Mouse (Mus musculus) cerebellum, adult 2 months (tissue): ENCODE data around the gene Rcl1. TPM values are rescaled to one million over a fixed set of nuclear protein-coding genes. Genes with fewer than 3 reads are reported as not detected.
A peak's percentile ranks its signal among the peaks of the same experiment; 100 is the strongest.

Experiments used
- DNase-seq, 2 experiments: peaks; one replicate each; pipeline ENCODE4 v3.0.0; 2021
- H3K27ac ChIP-seq: fragments of 200-500 bp; 2 replicates; pipeline ENCODE4 v1.5.1; 2012; ENCODE audit warnings: low read length, control low read depth, inconsistent platforms; ENCODE audit not compliant: insufficient read depth
- H3K27me3 ChIP-seq: fragments of 200-500 bp; 2 replicates; pipeline ENCODE4 v1.6.1; 2012; ENCODE audit warnings: inconsistent platforms, mild to moderate bottlenecking, low read length, moderate library complexity; ENCODE audit not compliant: control insufficient read depth, insufficient read depth
- H3K4me1 ChIP-seq: fragments of 200-500 bp; 2 replicates; pipeline ENCODE4 v1.6.1; 2011; ENCODE audit warnings: low read length; ENCODE audit not compliant: control insufficient read depth, insufficient read depth
- H3K4me3 ChIP-seq: fragments of 200-500 bp; replicated peaks from 2 replicates; pipeline ENCODE3; 2011; ENCODE audit warnings: mild to moderate bottlenecking, low read depth, low read length, control low read depth; ENCODE audit not compliant: insufficient read depth
- CTCF ChIP-seq: fragments of 200-500 bp; IDR thresholded peaks from 2 replicates; pipeline ENCODE4 v1.5.1; 2011; ENCODE audit warnings: low read depth, mild to moderate bottlenecking, control low read depth, low read length, moderate library complexity, borderline replicate concordance; ENCODE audit not compliant: insufficient read depth
- POLR2A ChIP-seq: fragments of 200-500 bp; IDR thresholded peaks from 2 replicates; pipeline ENCODE4 v1.6.1; 2011; ENCODE audit warnings: low read length, control low read depth, borderline replicate concordance; ENCODE audit not compliant: insufficient read depth
- WGBS: fragments of 180-500 bp; shearing (Covaris S2); methylation state at CpG from one replicate; pipeline ENCODE4 v1.1.7; 2018; 5-methylcytosine and 5-hydroxymethylcytosine counted together
- polyA plus RNA-seq: library from polyadenylated mRNA; depleted of rRNA; stranded (reverse); fragments of >200 nt; gene quantifications from 2 replicates; pipeline ENCODE4 v1.2.3, GENCODE M21; 2012; rRNA removed

The Rcl1 gene
- 17.5 and 19.6 TPM in 2 replicates for polyA plus RNA-seq

- Histone ChIP-seq H3K27me3 (no peaks in the 10 kb centered on the region), H3K4me1 (no peaks in the 10 kb centered on the region), H3K4me3 (peak within 1 kb of the TSS; percentile 95), H3K27ac (0 out of 2 replicates have a peak within 1 kb of the TSS, but pooled peaks have one; percentile 17)
- peak; percentile 94 to 96 for DNase-seq
- 0% methylated on average over 58 of the region's 58 CpGs for WGBS
- TF ChIP-seq CTCF (no peak), POLR2A (peak; percentile 86; the same call in 1 of the 2 replicates)
Measured at GRCm38 (mm10) chr19:29100874-29101542, at the start of gene Rcl1. Rcl1 (plus strand) TSS chr19:29101375.

DNA sequence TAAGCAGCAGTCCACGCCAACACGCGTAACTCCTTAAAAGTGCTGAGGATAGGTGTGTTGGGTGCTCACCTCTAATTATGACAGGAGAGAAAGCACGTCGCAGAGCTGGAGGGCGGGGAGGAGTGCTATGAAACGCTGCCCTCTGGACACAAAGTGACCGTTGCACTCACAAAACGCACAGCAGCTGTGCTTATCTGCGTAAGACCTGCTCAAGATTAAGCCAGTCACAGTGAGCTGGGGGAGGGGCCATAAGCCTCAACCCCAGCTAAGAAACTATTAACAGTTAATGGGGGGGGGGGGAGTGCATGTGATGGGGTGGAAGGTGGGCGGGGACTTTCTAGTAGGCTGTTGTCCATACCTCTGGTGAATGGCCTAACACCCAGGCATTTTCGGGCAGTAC is 48.4 kb upstream of the Rcl1 start:
- Histone ChIP-seq H3K4me1 (no peaks in the 10 kb centered on the region), H3K27me3 (no peaks in the 10 kb centered on the region), H3K4me3 (no peak overlapping the region), H3K27ac (no peak overlapping the region)
- TF ChIP-seq POLR2A (no peak), CTCF (no peak)
- DNase-seq: no peak
- 90% methylated on average over 12 of the region's 12 CpGs for WGBS

DNA sequence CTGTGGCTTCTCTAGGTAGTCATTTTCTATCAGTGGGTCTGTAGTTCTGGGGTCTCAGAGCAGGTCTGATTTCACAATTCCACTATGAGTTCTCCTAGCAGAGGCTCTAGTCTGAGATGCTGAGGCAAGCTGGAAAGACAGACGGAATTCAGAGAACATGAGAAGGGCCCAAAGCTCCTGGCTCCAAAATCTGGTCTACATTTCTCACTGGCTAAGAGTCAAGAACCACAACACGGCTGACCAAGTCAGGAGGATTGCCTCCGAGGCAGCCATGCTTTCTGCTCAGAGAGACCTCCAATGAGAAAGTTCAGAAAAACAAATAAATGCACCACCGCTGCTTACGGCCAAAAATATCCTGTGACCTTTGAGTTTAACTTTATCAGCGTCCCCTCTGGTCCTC is 46.6 kb upstream of the Rcl1 start:
- WGBS: 75% methylated on average over 6 of the region's 6 CpGs
- Histone ChIP-seq H3K27ac (no peak overlapping the region), H3K4me1 (no peaks in the 10 kb centered on the region), H3K4me3 (no peak overlapping the region), H3K27me3 (no peaks in the 10 kb centered on the region)
- no peak for DNase-seq
- no peak for TF ChIP-seq POLR2A
- no peak for TF ChIP-seq CTCF

- 74% methylated on average over 4 of the region's 4 CpGs for WGBS
- H3K4me3 ChIP-seq: no peak overlapping the region
- no peak overlapping the region for H3K27ac ChIP-seq
- H3K4me1 ChIP-seq: no peaks in the 10 kb centered on the region
- DNase-seq: no peak
- no peak for TF ChIP-seq POLR2A
- no peak for TF ChIP-seq CTCF
- no peaks in the 10 kb centered on the region for H3K27me3 ChIP-seq
Measured at GRCm38 (mm10) chr19:29055469-29055868, 45.7 kb upstream of the Rcl1 start.

- no peak for DNase-seq
Measured at GRCm38 (mm10) chr19:29058741-29059140, 42.4 kb upstream of the Rcl1 start.

DNA sequence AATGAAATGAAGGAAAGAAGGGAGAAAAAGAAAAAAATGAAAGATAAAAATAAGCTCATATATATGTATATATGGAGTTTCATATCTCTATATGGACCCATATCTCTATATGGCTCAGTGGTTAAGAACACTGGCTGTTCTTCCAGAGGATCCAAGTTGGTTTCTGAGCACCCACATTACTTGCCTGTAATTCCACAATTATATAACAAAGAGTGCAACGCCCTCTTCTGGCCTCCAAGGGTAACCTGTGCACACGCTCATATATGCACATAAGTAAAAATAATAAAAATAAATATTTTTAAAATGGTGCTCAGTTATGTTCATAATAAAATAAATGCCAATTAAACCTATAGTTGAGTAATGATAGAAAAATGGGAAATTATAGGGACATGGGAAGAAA is 41.5 kb upstream of the Rcl1 start:
- H3K27ac ChIP-seq: no peak overlapping the region
- H3K4me3 ChIP-seq: no peak overlapping the region
- 80% methylated on average over 2 of the region's 2 CpGs for WGBS
- H3K4me1 ChIP-seq: peaks cover 2% of the 10 kb centered on the region; the same call in 1 of the 2 replicates
- TF ChIP-seq POLR2A (no peak), CTCF (no peak)
- no peak for DNase-seq
- H3K27me3 ChIP-seq: no peaks in the 10 kb centered on the region

More at GRCm38 (mm10) chr19:29058741-29059140, 42.4 kb upstream of the Rcl1 start:
- 85% methylated on average over 5 of the region's 5 CpGs for WGBS
- Histone ChIP-seq H3K27me3 (no peaks in the 10 kb centered on the region), H3K4me1 (no peaks in the 10 kb centered on the region), H3K27ac (no peak overlapping the region), H3K4me3 (no peak overlapping the region)
- TF ChIP-seq CTCF: no peak

GRCm38 (mm10) chr19:29060299-29060698 is 40.9 kb upstream of the Rcl1 start:
- TF ChIP-seq POLR2A: no peak
- TF ChIP-seq CTCF: no peak
- 41% methylated on average over 6 of the region's 6 CpGs for WGBS

GRCm38 (mm10) chr19:29063009-29063408 is 38.2 kb upstream of the Rcl1 start:
- no peak for TF ChIP-seq POLR2A
- TF ChIP-seq CTCF: no peak

More at GRCm38 (mm10) chr19:29060299-29060698, 40.9 kb upstream of the Rcl1 start:
- H3K4me1 ChIP-seq: peaks cover 2% of the 10 kb centered on the region; the same call in 1 of the 2 replicates
- H3K27me3 ChIP-seq: no peaks in the 10 kb centered on the region
- no peak overlapping the region for H3K27ac ChIP-seq
- H3K4me3 ChIP-seq: no peak overlapping the region
- no peak for DNase-seq

More at GRCm38 (mm10) chr19:29063009-29063408, 38.2 kb upstream of the Rcl1 start:
- DNase-seq: no peak
- WGBS: 73% methylated on average over 5 of the region's 5 CpGs
- peaks cover 2% of the 10 kb centered on the region; the same call in 1 of the 2 replicates for H3K4me1 ChIP-seq
- no peak overlapping the region for H3K4me3 ChIP-seq
- H3K27ac ChIP-seq: no peak overlapping the region
- H3K27me3 ChIP-seq: no peaks in the 10 kb centered on the region
